Mouse (Mus musculus): ENCODE data around the gene Tmem219. TPM values are rescaled to one million over a fixed set of nuclear protein-coding genes. Genes with fewer than 3 reads are reported as not detected.
A peak's percentile ranks its signal among the peaks of the same experiment; 100 is the strongest.

The Tmem219 gene
- polyA plus RNA-seq, 1 experiment = 74.2 TPM

GRCm38 (mm10) chr7:126950647-126951615 is 28.2 kb upstream of the Tmem219 start:
- Histone ChIP-seq H3K27ac (ENCODE audit: insufficient read depth, low read depth, low read length) (no peak overlapping the region), H3K4me3 (ENCODE audit: insufficient read depth, low read length) (no peak overlapping the region), H3K4me1 (ENCODE audit: control insufficient read depth, insufficient read depth, low read length) (peaks cover 21% of the 10 kb centered on the region)
- TF ChIP-seq POLR2A (IDR thresholded peaks at IDR 0.05; ENCODE audit: borderline replicate concordance, low read depth, low read length) (no peak), CTCF (IDR thresholded peaks at IDR 0.05; ENCODE audit: low read depth, low read length) (no peak)

GRCm38 (mm10) chr7:126949793-126950646 is 27.3 kb upstream of the Tmem219 start, which contains the start of gene Sez6l2:
Gene Sez6l2, plus strand, starts transcription at chr7:126950563.
- Histone ChIP-seq H3K27ac (ENCODE audit: insufficient read depth, low read depth, low read length) (no peak within 1 kb of the TSS), H3K4me1 (ENCODE audit: control insufficient read depth, insufficient read depth, low read length) (peaks cover 15% of the 10 kb centered on the region), H3K4me3 (ENCODE audit: insufficient read depth, low read length) (peak within 1 kb of the TSS; percentile 59)
- no peak for TF ChIP-seq POLR2A (IDR thresholded peaks at IDR 0.05; ENCODE audit: borderline replicate concordance, low read depth, low read length)
- no peak for TF ChIP-seq CTCF (IDR thresholded peaks at IDR 0.05; ENCODE audit: low read depth, low read length)

- H3K4me3 ChIP-seq (ENCODE audit: insufficient read depth, low read length) = peak within 1 kb of the TSS; percentile 59
- TF ChIP-seq CTCF (IDR thresholded peaks at IDR 0.05; ENCODE audit: low read depth, low read length) = no peak
- TF ChIP-seq POLR2A (IDR thresholded peaks at IDR 0.05; ENCODE audit: borderline replicate concordance, low read depth, low read length) = no peak
- H3K4me1 ChIP-seq (ENCODE audit: control insufficient read depth, insufficient read depth, low read length) = peaks cover 10% of the 10 kb centered on the region
- no peak within 1 kb of the TSS for H3K27ac ChIP-seq (ENCODE audit: insufficient read depth, low read depth, low read length)
Observed at GRCm38 (mm10) chr7:126949403-126949792, 26.7 kb upstream of the Tmem219 start, which contains the start of gene Asphd1. Gene Asphd1, minus strand, starts transcription at chr7:126949582.

GRCm38 (mm10) chr7:126948626-126949025 is 25.9 kb upstream of the Tmem219 start:
- Histone ChIP-seq H3K4me1 (ENCODE audit: control insufficient read depth, insufficient read depth, low read length) (peaks cover 10% of the 10 kb centered on the region), H3K27ac (ENCODE audit: insufficient read depth, low read depth, low read length) (no peak overlapping the region), H3K4me3 (ENCODE audit: insufficient read depth, low read length) (no peak overlapping the region)
- no peak for TF ChIP-seq POLR2A (IDR thresholded peaks at IDR 0.05; ENCODE audit: borderline replicate concordance, low read depth, low read length)
- TF ChIP-seq CTCF (IDR thresholded peaks at IDR 0.05; ENCODE audit: low read depth, low read length) = no peak

GRCm38 (mm10) chr7:126946530-126946929 is 23.8 kb upstream of the Tmem219 start:
- Histone ChIP-seq H3K4me1 (ENCODE audit: control insufficient read depth, insufficient read depth, low read length) (peaks cover 16% of the 10 kb centered on the region), H3K4me3 (ENCODE audit: insufficient read depth, low read length) (no peak overlapping the region), H3K27ac (ENCODE audit: insufficient read depth, low read depth, low read length) (no peak overlapping the region)
- TF ChIP-seq POLR2A (IDR thresholded peaks at IDR 0.05; ENCODE audit: borderline replicate concordance, low read depth, low read length) (no peak), CTCF (IDR thresholded peaks at IDR 0.05; ENCODE audit: low read depth, low read length) (peak; percentile 13; the same call in 1 of the 2 replicates)

GRCm38 (mm10) chr7:126941801-126942200 is 19.1 kb upstream of the Tmem219 start:
- Histone ChIP-seq H3K4me1 (ENCODE audit: control insufficient read depth, insufficient read depth, low read length) (peaks cover 34% of the 10 kb centered on the region), H3K27ac (ENCODE audit: insufficient read depth, low read depth, low read length) (no peak overlapping the region), H3K4me3 (ENCODE audit: insufficient read depth, low read length) (no peak overlapping the region)
- no peak for TF ChIP-seq POLR2A (IDR thresholded peaks at IDR 0.05; ENCODE audit: borderline replicate concordance, low read depth, low read length)
- TF ChIP-seq CTCF (IDR thresholded peaks at IDR 0.05; ENCODE audit: low read depth, low read length) = no peak

GRCm38 (mm10) chr7:126941171-126941570 is 18.5 kb upstream of the Tmem219 start:
- TF ChIP-seq CTCF (IDR thresholded peaks at IDR 0.05; ENCODE audit: low read depth, low read length) = no peak
- TF ChIP-seq POLR2A (IDR thresholded peaks at IDR 0.05; ENCODE audit: borderline replicate concordance, low read depth, low read length) = no peak
- H3K4me3 ChIP-seq (ENCODE audit: insufficient read depth, low read length) = no peak overlapping the region
- peak overlapping the region; percentile 83 for H3K27ac ChIP-seq (ENCODE audit: insufficient read depth, low read depth, low read length)
- peaks cover 36% of the 10 kb centered on the region for H3K4me1 ChIP-seq (ENCODE audit: control insufficient read depth, insufficient read depth, low read length)

- no peak overlapping the region for H3K27ac ChIP-seq (ENCODE audit: insufficient read depth, low read depth, low read length)
Observed at GRCm38 (mm10) chr7:126932652-126933051, 9.9 kb upstream of the Tmem219 start.

GRCm38 (mm10) chr7:126929046-126929445 is 6.3 kb upstream of the Tmem219 start:
- peak overlapping the region; percentile 31; the same call in 1 of the 2 replicates for H3K27ac ChIP-seq (ENCODE audit: insufficient read depth, low read depth, low read length)
- TF ChIP-seq POLR2A (IDR thresholded peaks at IDR 0.05; ENCODE audit: borderline replicate concordance, low read depth, low read length) (no peak), CTCF (IDR thresholded peaks at IDR 0.05; ENCODE audit: low read depth, low read length) (no peak)
- H3K4me1 ChIP-seq (ENCODE audit: control insufficient read depth, insufficient read depth, low read length) = peaks cover 13% of the 10 kb centered on the region
- H3K4me3 ChIP-seq (ENCODE audit: insufficient read depth, low read length) = peak overlapping the region; percentile 100

More at GRCm38 (mm10) chr7:126932652-126933051, 9.9 kb upstream of the Tmem219 start:
- TF ChIP-seq CTCF (IDR thresholded peaks at IDR 0.05; ENCODE audit: low read depth, low read length) = no peak
- no peak for TF ChIP-seq POLR2A (IDR thresholded peaks at IDR 0.05; ENCODE audit: borderline replicate concordance, low read depth, low read length)
- no peak overlapping the region for H3K4me3 ChIP-seq (ENCODE audit: insufficient read depth, low read length)
- peaks cover 17% of the 10 kb centered on the region for H3K4me1 ChIP-seq (ENCODE audit: control insufficient read depth, insufficient read depth, low read length)
